Mouse (Mus musculus) heart, postnatal 4 days (tissue): ENCODE results near the gene Ddx54. TPM values are rescaled to one million over a fixed set of nuclear protein-coding genes. Genes with fewer than 3 reads are reported as not detected.
A peak's percentile ranks its signal among the peaks of the same experiment; 100 is the strongest.

ENCODE experiments used
- DNase-seq: peaks from one replicate; pipeline ENCODE4 v3.0.0; 2021
- total RNA-seq, 2 experiments: library from RNA; stranded (reverse); gene quantifications; 2 replicates each; pipeline ENCODE4 v1.2.3; 2021

Gene Ddx54
- total RNA-seq, 2 experiments from 2014 or later = 30.8 to 32.0 TPM

GRCm38 (mm10) chr5:120582002-120582401 lies 30.5 kb upstream of the Ddx54 start:
- no peak for DNase-seq

GRCm38 (mm10) chr5:120583511-120583910 lies 29.0 kb upstream of the Ddx54 start:
- DNase-seq = no peak

GRCm38 (mm10) chr5:120584968-120585367 lies 27.6 kb upstream of the Ddx54 start:
- no peak for DNase-seq

- DNase-seq = peak; percentile 51
Observed at GRCm38 (mm10) chr5:120586741-120587615, 25.6 kb upstream of the Ddx54 start.

GRCm38 (mm10) chr5:120587616-120587926 lies 25.0 kb upstream of the Ddx54 start:
- peak; percentile 44 for DNase-seq

GRCm38 (mm10) chr5:120587940-120588568 lies 24.5 kb upstream of the Ddx54 start:
- no peak for DNase-seq

GRCm38 (mm10) chr5:120588569-120589094 lies 23.9 kb upstream of the Ddx54 start, which contains the start of the genes Tpcn1 and Iqcd:
TSS of gene Tpcn1 (minus strand) at chr5:120588673.
TSS of gene Iqcd (plus strand) at chr5:120589016.
- DNase-seq = peak; percentile 99

- DNase-seq = no peak
Observed at GRCm38 (mm10) chr5:120590356-120591010, 22.1 kb upstream of the Ddx54 start.

- DNase-seq = no peak
Observed at GRCm38 (mm10) chr5:120592141-120592540, 20.4 kb upstream of the Ddx54 start.

- DNase-seq = no peak
Observed at GRCm38 (mm10) chr5:120594485-120594884, 18.1 kb upstream of the Ddx54 start.

- no peak for DNase-seq
Observed at GRCm38 (mm10) chr5:120599625-120600024, 12.9 kb upstream of the Ddx54 start.

GRCm38 (mm10) chr5:120600946-120601668 lies 11.4 kb upstream of the Ddx54 start:
- DNase-seq = no peak

GRCm38 (mm10) chr5:120602210-120602609 lies 10.3 kb upstream of the Ddx54 start:
- DNase-seq = no peak

- no peak for DNase-seq
Observed at GRCm38 (mm10) chr5:120603515-120603914, 9.0 kb upstream of the Ddx54 start.

- peak; percentile 88 for DNase-seq
Observed at GRCm38 (mm10) chr5:120604839-120605238, 7.7 kb upstream of the Ddx54 start.

- DNase-seq = no peak
Observed at GRCm38 (mm10) chr5:120605241-120605661, 7.3 kb upstream of the Ddx54 start.

GRCm38 (mm10) chr5:120605688-120606087 lies 6.9 kb upstream of the Ddx54 start:
- DNase-seq = peak; percentile 94

- no peak for DNase-seq
Observed at GRCm38 (mm10) chr5:120606590-120607200, 5.8 kb upstream of the Ddx54 start.

GRCm38 (mm10) chr5:120607335-120607734 lies 5.2 kb upstream of the Ddx54 start:
- DNase-seq = no peak

- no peak for DNase-seq
Observed at GRCm38 (mm10) chr5:120609246-120609775, 3.2 kb upstream of the Ddx54 start.

- no peak for DNase-seq
Observed at GRCm38 (mm10) chr5:120610906-120611305, 1.6 kb upstream of the Ddx54 start.

- DNase-seq = no peak
Observed at GRCm38 (mm10) chr5:120611416-120611815, 1.1 kb upstream of the Ddx54 start.
